Mouse (Mus musculus) intestine, embryonic 15.5 days (tissue): ENCODE measurements at regions not wholly inside any gene's neighbourhood (a gene's known extent, or its start where the extent isn't known, plus 50 kb on each side); places are given as distances from the start of the nearest gene placed in this dataset.

Source experiments
- ATAC-seq: fragments of 200-750 bp; cut with Nextera tagmentation; 2 replicates; pipeline ENCODE4 v1.8.0; 2017; ENCODE audit warnings: moderate TSS enrichment, moderate library complexity
- H3K27ac ChIP-seq: fragments of 300-500 bp; sonication (generic); 2 replicates; pipeline ENCODE4 v1.5.1; 2015; ENCODE audit warnings: mild to moderate bottlenecking, inconsistent platforms
- H3K27me3 ChIP-seq: fragments of 300-500 bp; sonication (generic); replicated peaks from 2 replicates; pipeline ENCODE4 v1.6.1; 2015; ENCODE audit warnings: inconsistent platforms
- H3K36me3 ChIP-seq: fragments of 300-500 bp; sonication (generic); 2 replicates; pipeline ENCODE4 v1.6.1; 2015; ENCODE audit warnings: inconsistent platforms
- H3K4me1 ChIP-seq: fragments of 300-500 bp; sonication (generic); replicated peaks from 2 replicates; pipeline ENCODE4 v1.6.1; 2015; ENCODE audit warnings: inconsistent platforms
- H3K4me2 ChIP-seq: fragments of 300-500 bp; sonication (generic); replicated peaks from 2 replicates; pipeline ENCODE4 v1.6.1; 2015; ENCODE audit warnings: mild to moderate bottlenecking, inconsistent platforms
- H3K4me3 ChIP-seq: fragments of 300-500 bp; sonication (generic); replicated peaks from 2 replicates; pipeline ENCODE4 v1.5.1; 2015; ENCODE audit warnings: inconsistent platforms
- H3K9ac ChIP-seq: fragments of 300-500 bp; sonication (generic); 2 replicates; pipeline ENCODE4 v1.6.1; 2015; ENCODE audit warnings: inconsistent platforms
- H3K9me3 ChIP-seq: fragments of 300-500 bp; sonication (generic); 2 replicates; pipeline ENCODE4 v1.6.1; 2016; ENCODE audit warnings: inconsistent platforms
- WGBS: fragments of 180-500 bp; shearing (Covaris S2); methylation state at CpG from one replicate; pipeline ENCODE4 v1.1.7; 2015; 5-methylcytosine and 5-hydroxymethylcytosine counted together

DNA sequence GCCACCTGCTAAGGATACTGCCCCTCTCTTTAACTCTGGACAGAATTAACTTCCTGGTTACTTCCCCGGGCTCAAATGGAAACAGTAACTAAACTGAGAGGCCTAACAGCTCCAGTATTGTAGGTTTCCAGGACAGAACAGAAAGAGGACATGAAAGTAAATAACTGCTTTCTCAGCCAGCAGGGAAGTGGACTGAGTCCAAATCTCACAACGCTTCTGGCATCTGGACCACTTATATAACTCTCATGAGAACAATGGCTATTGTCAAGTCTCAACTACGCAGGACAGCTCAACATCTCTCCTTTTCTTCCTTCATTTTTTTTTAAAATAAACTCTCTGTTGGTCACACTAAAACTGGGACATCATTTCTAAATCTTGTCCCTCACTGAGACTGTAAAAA lies 594.8 kb downstream of the Rapgef2 start:
- H3K27ac ChIP-seq = no peak overlapping the region
- H3K36me3 ChIP-seq = no peaks in the 10 kb centered on the region
- WGBS = 38% methylated on average over 3 of the region's 3 CpGs
- no peak overlapping the region for H3K4me3 ChIP-seq
- no peaks in the 10 kb centered on the region for H3K4me1 ChIP-seq
- no peak for ATAC-seq
- no peaks in the 10 kb centered on the region for H3K9me3 ChIP-seq
- no peak overlapping the region for H3K9ac ChIP-seq
- H3K4me2 ChIP-seq = no peak overlapping the region
- H3K27me3 ChIP-seq = no peaks in the 10 kb centered on the region

DNA sequence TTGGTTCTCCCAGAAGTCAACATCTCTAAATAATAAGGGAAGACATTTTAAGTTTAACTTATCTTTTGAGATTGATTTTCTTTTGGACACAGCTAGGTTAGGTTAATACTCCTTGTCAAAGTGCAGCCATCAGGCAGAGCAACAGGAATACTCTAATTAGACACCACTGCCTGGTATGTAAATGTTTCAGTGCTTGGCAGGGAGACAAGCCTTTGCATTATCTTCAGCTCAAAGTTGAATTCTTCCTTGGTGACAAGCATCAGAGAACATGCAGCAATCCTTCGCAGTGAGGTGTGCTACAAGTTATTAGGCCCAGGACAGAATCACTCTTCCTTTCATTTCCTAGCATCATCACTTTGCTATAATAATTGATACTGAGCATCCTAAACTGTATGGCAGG lies 608.7 kb downstream of the Rapgef2 start:
- Histone ChIP-seq H3K4me3 (no peak overlapping the region), H3K4me2 (no peak overlapping the region), H3K36me3 (no peaks in the 10 kb centered on the region), H3K27me3 (no peaks in the 10 kb centered on the region), H3K9me3 (no peaks in the 10 kb centered on the region), H3K27ac (no peak overlapping the region), H3K4me1 (no peaks in the 10 kb centered on the region), H3K9ac (no peak overlapping the region)
- ATAC-seq = no peak
- WGBS = 86% methylated on average over 1 of the region's 1 CpGs

DNA sequence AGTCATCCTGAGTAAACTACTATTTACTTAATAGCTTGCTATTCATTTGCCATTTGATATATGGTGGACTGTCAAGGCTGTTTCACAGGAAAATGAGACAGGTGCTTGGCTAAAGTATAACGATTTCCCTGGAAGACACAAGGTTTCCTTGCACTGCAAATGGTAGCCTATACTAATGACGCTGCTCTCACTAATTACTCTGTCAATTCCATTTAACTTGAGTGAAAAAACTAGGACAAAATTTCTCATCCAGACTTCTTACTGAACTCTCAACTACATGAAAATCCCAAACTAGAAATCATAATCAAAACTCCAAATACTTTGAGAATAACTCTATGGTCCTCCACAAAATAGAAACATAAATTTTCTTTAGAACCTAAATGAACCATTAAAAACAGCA lies 609.5 kb downstream of the Rapgef2 start:
- Histone ChIP-seq H3K4me2 (no peak overlapping the region), H3K4me3 (no peak overlapping the region), H3K27ac (no peak overlapping the region), H3K9ac (no peak overlapping the region), H3K4me1 (no peaks in the 10 kb centered on the region), H3K27me3 (no peaks in the 10 kb centered on the region), H3K9me3 (no peaks in the 10 kb centered on the region), H3K36me3 (no peaks in the 10 kb centered on the region)
- no peak for ATAC-seq
- WGBS = 85% methylated on average over 2 of the region's 2 CpGs

DNA sequence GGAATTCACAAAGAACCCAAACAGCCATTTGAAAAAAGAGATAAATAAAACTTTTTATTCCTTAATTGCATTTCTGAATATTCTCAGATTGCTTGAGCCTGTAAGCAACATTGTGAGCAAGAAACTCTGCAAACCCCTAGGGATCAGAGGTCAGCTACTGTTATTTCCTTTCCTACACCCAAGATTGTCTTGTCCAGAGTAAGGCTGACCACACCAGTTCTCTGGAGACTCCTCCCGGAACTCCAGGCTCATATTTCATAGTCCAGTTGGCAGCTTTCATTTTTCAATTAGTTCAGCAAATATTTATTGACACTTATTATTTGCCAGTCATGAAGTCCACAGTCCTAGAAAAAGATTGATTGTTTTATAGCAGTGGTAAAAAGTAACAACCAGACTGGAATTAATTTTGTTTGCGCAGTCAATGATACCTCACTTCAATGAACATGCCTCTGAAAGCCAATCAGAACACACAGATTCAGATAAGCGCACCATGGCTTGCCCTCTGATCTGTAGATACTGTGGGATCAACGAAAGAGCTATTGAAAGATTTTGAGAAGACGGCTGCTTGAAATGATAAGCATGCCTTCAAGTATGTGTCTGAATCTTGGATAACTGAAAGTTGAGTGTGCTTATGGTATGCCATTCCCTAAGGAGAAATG lies 611.7 kb downstream of the Rapgef2 start:
- Histone ChIP-seq H3K9ac (no peak overlapping the region), H3K27me3 (no peaks in the 10 kb centered on the region), H3K36me3 (no peaks in the 10 kb centered on the region), H3K4me3 (no peak overlapping the region), H3K4me2 (no peak overlapping the region), H3K9me3 (no peaks in the 10 kb centered on the region), H3K4me1 (no peaks in the 10 kb centered on the region), H3K27ac (no peak overlapping the region)
- WGBS = 52% methylated on average over 5 of the region's 5 CpGs
- ATAC-seq = peak; percentile 76

DNA sequence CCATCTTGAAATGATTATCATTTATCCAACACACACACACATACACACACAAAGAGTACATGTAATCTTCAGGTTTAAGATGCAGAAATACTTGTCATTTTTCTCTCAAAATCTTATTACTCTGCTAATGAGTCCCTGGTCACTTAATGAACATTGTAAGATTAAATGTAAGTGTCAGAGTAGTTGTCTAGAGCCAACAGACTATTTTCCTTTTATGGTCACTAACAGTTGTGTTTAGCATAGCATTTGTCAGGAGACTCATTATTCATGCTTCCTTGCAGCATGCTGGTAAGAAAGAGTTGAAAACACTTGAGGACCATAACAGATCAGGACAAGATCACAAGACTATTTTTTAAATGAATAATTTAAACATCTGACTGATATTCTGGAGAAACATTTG lies 618.3 kb downstream of the Rapgef2 start:
- H3K36me3 ChIP-seq = no peaks in the 10 kb centered on the region
- no peak for ATAC-seq
- H3K9ac ChIP-seq = no peak overlapping the region
- H3K4me1 ChIP-seq = no peaks in the 10 kb centered on the region
- H3K27me3 ChIP-seq = no peaks in the 10 kb centered on the region
- no peak overlapping the region for H3K4me3 ChIP-seq
- H3K4me2 ChIP-seq = no peak overlapping the region
- no peaks in the 10 kb centered on the region for H3K9me3 ChIP-seq
- H3K27ac ChIP-seq = no peak overlapping the region

DNA sequence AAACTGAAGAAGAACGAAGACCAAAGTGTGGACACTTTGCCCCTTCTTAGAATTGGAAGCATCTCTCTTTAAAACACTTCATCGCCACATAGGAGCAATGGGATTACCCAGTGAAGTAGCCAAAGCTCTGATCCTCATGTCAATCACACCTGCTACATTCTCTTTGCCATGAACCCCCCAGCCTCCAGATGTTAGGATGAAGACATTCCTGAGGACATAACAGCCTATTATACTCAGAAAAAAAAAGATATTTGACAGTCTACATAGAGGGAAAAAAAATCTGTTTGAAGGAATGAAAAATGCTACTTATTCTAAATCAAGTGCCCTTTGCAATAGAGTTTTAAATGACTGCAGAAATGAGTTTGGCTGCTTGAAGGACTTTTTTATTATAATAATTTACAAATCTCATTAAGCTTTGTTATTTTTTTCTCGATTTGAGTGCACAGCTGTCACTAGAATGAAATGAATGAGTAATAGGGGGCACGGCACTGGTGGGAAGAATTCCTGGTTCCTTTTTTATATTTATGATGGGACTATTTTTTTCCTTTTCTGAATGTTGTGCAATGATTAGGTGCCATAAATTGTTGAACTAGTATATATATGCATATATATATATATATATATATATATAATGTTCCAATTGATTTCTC lies 618.8 kb downstream of the Rapgef2 start:
- H3K36me3 ChIP-seq = no peaks in the 10 kb centered on the region
- H3K27me3 ChIP-seq = no peaks in the 10 kb centered on the region
- ATAC-seq = no peak
- H3K9me3 ChIP-seq = no peaks in the 10 kb centered on the region
- no peak overlapping the region for H3K4me2 ChIP-seq
- H3K4me3 ChIP-seq = no peak overlapping the region
- WGBS = 80% methylated on average over 4 of the region's 4 CpGs
- no peaks in the 10 kb centered on the region for H3K4me1 ChIP-seq
- H3K27ac ChIP-seq = no peak overlapping the region
- no peak overlapping the region for H3K9ac ChIP-seq

DNA sequence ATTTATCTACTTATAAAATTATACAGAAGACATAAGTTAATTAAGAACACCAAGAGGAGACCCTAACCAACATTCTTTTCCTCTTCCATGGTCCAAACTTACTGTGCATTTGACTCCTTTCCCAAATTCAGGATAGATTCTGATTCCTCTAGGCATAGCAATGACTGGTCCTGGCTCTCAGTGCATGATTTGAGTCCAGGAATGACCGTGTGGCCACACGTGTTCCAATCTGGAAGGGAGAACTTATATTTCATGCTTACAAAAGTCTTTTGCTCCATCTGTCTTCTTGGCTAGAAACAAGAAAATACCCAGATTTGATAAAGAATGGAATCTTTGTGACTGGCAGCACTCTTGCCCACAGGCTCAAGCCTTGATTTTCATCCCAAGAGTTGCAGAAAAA lies 638.2 kb downstream of the Rapgef2 start:
- Histone ChIP-seq H3K9ac (no peak overlapping the region), H3K4me2 (no peak overlapping the region), H3K9me3 (no peaks in the 10 kb centered on the region), H3K27me3 (no peaks in the 10 kb centered on the region), H3K4me3 (no peak overlapping the region), H3K27ac (no peak overlapping the region), H3K4me1 (no peaks in the 10 kb centered on the region), H3K36me3 (no peaks in the 10 kb centered on the region)
- 82% methylated on average over 2 of the region's 2 CpGs for WGBS
- ATAC-seq = no peak

DNA sequence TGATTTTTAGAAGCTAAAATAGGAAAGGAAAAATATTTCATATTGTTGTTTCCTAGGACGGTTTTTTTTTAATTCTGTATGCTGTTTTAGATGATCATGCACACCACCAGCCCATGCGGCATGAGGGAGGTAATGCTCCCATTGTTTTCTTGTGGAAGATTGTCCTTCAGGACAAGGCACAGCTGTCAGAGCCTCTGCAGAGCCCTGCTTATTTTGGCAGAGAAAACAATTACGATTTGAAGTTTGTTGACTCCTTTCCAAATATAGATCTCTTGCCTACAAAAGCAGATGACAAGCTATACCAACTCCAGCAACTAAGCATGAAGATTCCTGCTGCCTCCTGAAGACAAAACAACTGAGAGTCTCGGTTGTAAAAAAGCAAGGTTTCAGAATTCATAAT lies 650.9 kb downstream of the Rapgef2 start:
- H3K36me3 ChIP-seq = no peaks in the 10 kb centered on the region
- WGBS = 57% methylated on average over 4 of the region's 4 CpGs
- no peak overlapping the region for H3K27ac ChIP-seq
- no peak overlapping the region for H3K9ac ChIP-seq
- H3K9me3 ChIP-seq = no peaks in the 10 kb centered on the region
- no peaks in the 10 kb centered on the region for H3K4me1 ChIP-seq
- H3K4me2 ChIP-seq = no peak overlapping the region
- ATAC-seq = no peak
- H3K4me3 ChIP-seq = no peak overlapping the region
- H3K27me3 ChIP-seq = no peaks in the 10 kb centered on the region

DNA sequence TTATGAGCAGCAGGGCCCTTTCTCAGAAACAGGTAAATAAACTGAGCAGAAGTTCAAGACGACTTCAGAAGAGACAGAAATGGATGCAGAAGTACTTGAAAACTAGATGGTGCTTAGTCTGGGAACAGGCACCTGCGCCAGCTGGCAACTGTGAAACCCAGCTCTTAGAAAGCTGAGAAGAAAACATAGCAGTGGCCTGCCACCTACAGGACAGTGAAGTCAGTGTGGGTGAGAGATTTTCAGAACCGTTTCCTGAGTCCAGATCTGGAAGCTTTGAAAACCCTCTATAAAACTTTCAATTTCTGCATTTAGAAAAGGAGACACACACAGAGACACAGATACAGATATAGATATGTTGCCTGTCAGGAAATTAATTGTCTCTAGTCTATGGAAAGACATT lies 667.4 kb downstream of the Rapgef2 start:
- no peaks in the 10 kb centered on the region for H3K36me3 ChIP-seq
- H3K4me2 ChIP-seq = no peak overlapping the region
- no peak for ATAC-seq
- WGBS = 35% methylated on average over 3 of the region's 3 CpGs
- H3K27ac ChIP-seq = no peak overlapping the region
- H3K4me3 ChIP-seq = no peak overlapping the region
- H3K9me3 ChIP-seq = no peaks in the 10 kb centered on the region
- H3K4me1 ChIP-seq = no peaks in the 10 kb centered on the region
- no peak overlapping the region for H3K9ac ChIP-seq
- H3K27me3 ChIP-seq = no peaks in the 10 kb centered on the region

DNA sequence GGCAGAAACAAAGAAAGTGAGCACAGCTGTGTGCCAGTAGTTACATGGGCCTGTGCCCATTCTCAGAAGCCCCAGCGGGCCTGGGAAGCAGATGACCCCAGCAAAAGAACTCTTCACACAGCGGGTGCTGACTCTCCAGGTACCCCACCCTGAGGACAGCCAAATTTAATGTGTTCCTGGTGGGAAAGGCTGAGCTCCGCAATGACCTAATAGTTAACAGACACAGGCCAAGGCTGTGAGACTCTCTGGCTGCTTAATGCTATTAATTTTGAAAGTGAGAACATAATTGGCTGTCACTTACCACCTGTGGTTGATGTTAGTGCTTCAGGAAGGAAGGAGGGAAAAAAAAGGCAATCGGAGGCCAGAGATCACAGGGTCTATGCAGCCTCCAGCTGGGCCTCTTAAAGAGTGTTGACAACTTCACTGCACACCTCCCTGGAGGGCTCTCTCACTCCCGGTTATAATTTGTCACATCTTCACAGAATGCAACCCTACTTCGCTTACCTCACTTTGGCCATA lies 691.5 kb downstream of the Rapgef2 start:
- Histone ChIP-seq H3K27me3 (no peaks in the 10 kb centered on the region), H3K36me3 (no peaks in the 10 kb centered on the region), H3K4me2 (no peak overlapping the region), H3K27ac (no peak overlapping the region), H3K4me1 (no peaks in the 10 kb centered on the region), H3K9ac (no peak overlapping the region), H3K4me3 (no peak overlapping the region), H3K9me3 (no peaks in the 10 kb centered on the region)
- no peak for ATAC-seq
- 25% methylated on average over 6 of the region's 6 CpGs for WGBS

DNA sequence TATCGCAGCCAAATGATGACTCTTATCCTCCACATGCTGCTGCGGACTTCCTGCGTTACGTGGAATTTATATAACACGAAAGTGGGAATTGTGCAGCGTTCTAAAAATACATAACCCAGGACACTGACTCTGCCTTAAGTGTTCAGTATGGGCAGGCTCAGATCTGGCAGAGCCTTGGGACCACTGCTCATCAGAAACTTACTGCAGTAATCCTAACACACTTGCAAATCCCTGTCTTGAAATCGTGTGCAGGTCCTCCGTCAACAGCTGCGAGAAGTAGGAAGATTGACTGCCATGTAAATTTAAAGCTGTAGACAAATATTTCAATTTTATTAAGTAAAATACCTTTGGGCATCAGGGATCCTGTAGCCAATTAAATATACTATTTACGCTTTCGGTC lies 692.0 kb downstream of the Rapgef2 start:
- no peak overlapping the region for H3K27ac ChIP-seq
- no peak overlapping the region for H3K4me2 ChIP-seq
- no peaks in the 10 kb centered on the region for H3K27me3 ChIP-seq
- no peaks in the 10 kb centered on the region for H3K9me3 ChIP-seq
- no peaks in the 10 kb centered on the region for H3K36me3 ChIP-seq
- no peak overlapping the region for H3K9ac ChIP-seq
- 73% methylated on average over 11 of the region's 11 CpGs for WGBS
- no peak for ATAC-seq
- H3K4me3 ChIP-seq = no peak overlapping the region
- H3K4me1 ChIP-seq = no peaks in the 10 kb centered on the region

DNA sequence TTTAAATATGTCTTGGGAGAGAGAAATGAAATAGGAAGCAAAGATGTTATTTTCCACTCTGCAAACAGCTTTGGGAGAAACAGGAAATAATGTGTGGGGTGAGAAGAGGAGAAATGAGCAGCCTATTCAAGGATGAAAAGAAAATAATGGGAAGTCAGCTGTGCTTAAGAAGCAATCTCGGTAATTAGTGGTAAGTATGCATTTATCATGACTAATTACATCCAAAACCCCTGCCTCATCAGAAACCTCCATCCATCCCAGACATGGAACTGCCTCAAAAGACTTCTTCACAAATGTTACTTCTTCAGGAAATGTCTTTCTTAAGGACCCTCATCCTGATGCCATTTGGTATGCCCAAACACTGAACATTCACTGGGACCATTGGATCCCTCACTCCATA lies 699.7 kb downstream of the Rapgef2 start:
- no peak overlapping the region for H3K27ac ChIP-seq
- no peak overlapping the region for H3K4me3 ChIP-seq
- WGBS = 70% methylated on average over 1 of the region's 1 CpGs
- no peak for ATAC-seq
- H3K9ac ChIP-seq = no peak overlapping the region
- no peaks in the 10 kb centered on the region for H3K9me3 ChIP-seq
- no peaks in the 10 kb centered on the region for H3K36me3 ChIP-seq
- H3K4me1 ChIP-seq = no peaks in the 10 kb centered on the region
- H3K27me3 ChIP-seq = no peaks in the 10 kb centered on the region
- H3K4me2 ChIP-seq = no peak overlapping the region

DNA sequence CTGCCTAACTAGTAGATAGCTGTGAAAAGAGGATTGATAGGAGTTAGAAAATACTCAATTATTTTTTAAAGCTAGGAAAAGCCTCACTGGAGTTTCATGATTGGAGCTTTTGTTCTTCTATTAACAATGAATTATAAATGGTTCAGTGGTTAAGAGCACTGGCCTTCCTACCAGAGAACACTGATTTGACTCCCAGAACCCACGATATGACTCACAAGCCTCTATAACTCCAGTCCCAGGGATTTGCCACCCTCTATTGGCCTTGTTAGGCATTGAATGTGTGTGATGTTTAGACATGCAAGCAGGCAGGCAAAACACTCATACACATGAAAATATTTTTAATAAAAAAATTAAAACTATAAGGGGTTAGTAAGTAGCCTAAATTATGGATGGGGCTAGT lies 704.4 kb downstream of the Rapgef2 start:
- Histone ChIP-seq H3K27me3 (no peaks in the 10 kb centered on the region), H3K27ac (no peak overlapping the region), H3K4me1 (no peaks in the 10 kb centered on the region), H3K9ac (no peak overlapping the region), H3K9me3 (no peaks in the 10 kb centered on the region), H3K4me3 (no peak overlapping the region), H3K36me3 (no peaks in the 10 kb centered on the region), H3K4me2 (no peak overlapping the region)
- ATAC-seq = no peak
- 41% methylated on average over 1 of the region's 1 CpGs for WGBS
